Mouse (Mus musculus) erythroblast, embryonic 14.5 days (primary cell): ENCODE results near the gene Stat2.

Experiments
- GATA1 ChIP-seq: IDR thresholded peaks from 2 replicates; pipeline ENCODE4 v1.6.1; 2012; ENCODE audit warnings: low read length, inconsistent platforms, mixed read lengths
- TAL1 ChIP-seq: IDR thresholded peaks from 3 replicates; pipeline ENCODE4 v1.6.1; 2012; ENCODE audit warnings: low read length, inconsistent platforms, mixed read lengths

DNA sequence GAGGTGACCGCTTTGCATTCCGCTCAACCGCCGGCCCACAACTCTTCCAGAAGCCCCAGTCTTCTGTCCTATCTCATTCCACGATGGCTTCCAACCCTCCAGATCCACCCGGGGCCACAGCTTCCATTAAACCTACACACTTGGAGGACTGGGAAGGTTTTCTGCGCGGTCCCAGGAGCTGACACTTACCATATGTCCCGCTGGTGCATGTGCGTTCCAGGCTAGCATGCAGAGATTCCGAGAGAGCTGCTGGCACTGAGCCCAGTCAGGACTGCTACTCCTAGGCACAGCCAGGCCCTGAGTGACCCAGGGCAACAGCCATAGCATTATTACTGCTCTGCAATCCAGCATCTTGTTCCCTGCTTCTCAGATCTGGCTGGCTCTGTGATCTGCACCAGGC, 27.3 kb downstream of the Stat2 start:
- TF ChIP-seq GATA1 (no peak), TAL1 (no peak)
